Mouse (Mus musculus) CH12.LX (cell line): ENCODE results near the gene Senp7. TPM values are rescaled to one million over a fixed set of nuclear protein-coding genes. Genes with fewer than 3 reads are reported as not detected.

Experiments
- DNase-seq: peaks from one replicate; pipeline ENCODE4 v3.0.0-alpha.2; 2013; ENCODE audit errors: extremely low read depth
- H3K27ac ChIP-seq: 2 replicates; pipeline ENCODE4 v1.5.1; 2012; ENCODE audit warnings: low read depth, mild to moderate bottlenecking, control low read depth, moderate library complexity; ENCODE audit not compliant: insufficient read depth
- H3K27me3 ChIP-seq: replicated peaks from 2 replicates; pipeline ENCODE3; 2012; ENCODE audit warnings: inconsistent platforms
- H3K36me3 ChIP-seq, 2 experiments: replicated peaks in 1 of 2; 2 replicates each; pipeline versions ENCODE3 to v1.6.1; 2012; ENCODE audit warnings: inconsistent platforms in 1 of 2, low read length in 1 of 2, mild to moderate bottlenecking in 1 of 2, mixed read lengths in 1 of 2, moderate library complexity in 1 of 2; ENCODE audit not compliant: control insufficient read depth in 1 of 2, insufficient read depth in 1 of 2
- H3K4me1 ChIP-seq, 2 experiments: 2 replicates each; pipeline ENCODE4 v1.6.1; 2012; ENCODE audit warnings: inconsistent platforms in 1 of 2, moderate library complexity in 1 of 2; ENCODE audit not compliant: insufficient read depth in 2 of 2, control insufficient read depth in 1 of 2
- H3K4me2 ChIP-seq: 2 replicates; pipeline ENCODE4 v1.6.1; 2012; ENCODE audit warnings: low read depth, mild to moderate bottlenecking, control low read depth; ENCODE audit not compliant: poor library complexity, insufficient read depth, severe bottlenecking
- H3K4me3 ChIP-seq, 3 experiments: fragments of 150-350 bp in 1 of 3; sonication (generic) in 1 of 3; replicated peaks in 1 of 3; 2 replicates each; pipeline versions ENCODE3 to v1.5.1; 2011 to 2012; ENCODE audit warnings: low read depth in 2 of 3, low read length in 2 of 3, mild to moderate bottlenecking in 2 of 3, moderate library complexity in 2 of 3, control low read depth in 1 of 3, improper control_type of control experiment in 1 of 3, inconsistent platforms in 1 of 3, mixed read lengths in 1 of 3; ENCODE audit not compliant: poor library complexity in 1 of 3
- H3K79me2 ChIP-seq: replicated peaks from 2 replicates; pipeline ENCODE4 v1.6.1; 2012; ENCODE audit warnings: mild to moderate bottlenecking, moderate library complexity; ENCODE audit not compliant: control insufficient read depth, poor library complexity, insufficient read depth, severe bottlenecking; ENCODE audit errors: extremely low read depth
- H3K9ac ChIP-seq: 2 replicates; pipeline ENCODE4 v1.6.1; 2012; ENCODE audit warnings: low read depth, mild to moderate bottlenecking, control low read depth, moderate library complexity; ENCODE audit not compliant: insufficient read depth
- H3K9me3 ChIP-seq: replicated peaks from 2 replicates; pipeline ENCODE3; 2012; ENCODE audit warnings: low read length, inconsistent platforms, mixed read lengths
- BHLHE40 ChIP-seq: IDR thresholded peaks from 2 replicates; pipeline ENCODE4 v1.6.1; 2011; ENCODE audit warnings: mild to moderate bottlenecking, low read depth, low read length, improper control_type of control experiment
- CHD2 ChIP-seq: IDR thresholded peaks from 2 replicates; pipeline ENCODE4 v1.6.1; 2011; ENCODE audit warnings: low read length, improper control_type of control experiment
- CTCF ChIP-seq, 2 experiments: IDR thresholded peaks in 1 of 2; conservative IDR thresholded peaks in 1 of 2; 2 replicates each; pipeline ENCODE4 v1.5.1; 2011 to 2012; ENCODE audit warnings: low read depth in 2 of 2, low read length in 2 of 2, improper control_type of control experiment in 1 of 2, inconsistent platforms in 1 of 2, mild to moderate bottlenecking in 1 of 2, moderate library complexity in 1 of 2
- ELF1 ChIP-seq: IDR thresholded peaks from 2 replicates; pipeline ENCODE4 v1.6.1; 2014; ENCODE audit warnings: low read depth, mild to moderate bottlenecking, inconsistent platforms, low read length, improper control_type of control experiment
- EP300 ChIP-seq: IDR thresholded peaks from 2 replicates; pipeline ENCODE4 v1.6.1; 2011; ENCODE audit warnings: low read length, improper control_type of control experiment
- ETS1 ChIP-seq: conservative IDR thresholded peaks from 2 replicates; pipeline ENCODE4 v1.6.1; 2012; ENCODE audit warnings: low read depth, mild to moderate bottlenecking, inconsistent platforms, low read length, improper control_type of control experiment, moderate library complexity
- GABPA ChIP-seq: IDR thresholded peaks from 2 replicates; pipeline ENCODE4 v1.6.1; 2012; ENCODE audit warnings: low read depth, low read length, improper control_type of control experiment, inconsistent platforms; ENCODE audit not compliant: insufficient replicate concordance
- IRF4 ChIP-seq: IDR thresholded peaks from 2 replicates; pipeline ENCODE4 v1.6.1; 2014; ENCODE audit warnings: low read depth, mild to moderate bottlenecking, inconsistent platforms, low read length, improper control_type of control experiment
- JUN ChIP-seq: IDR thresholded peaks from 2 replicates; pipeline ENCODE4 v1.6.1; 2011; ENCODE audit warnings: low read depth, mild to moderate bottlenecking, low read length, improper control_type of control experiment, moderate library complexity; ENCODE audit not compliant: insufficient read depth
- JUND ChIP-seq: conservative IDR thresholded peaks from 2 replicates; pipeline ENCODE4 v1.6.1; 2011; ENCODE audit warnings: low read depth, low read length, improper control_type of control experiment
- MAFK ChIP-seq: IDR thresholded peaks from 2 replicates; pipeline ENCODE4 v1.6.1; 2011; ENCODE audit warnings: low read length, improper control_type of control experiment; ENCODE audit not compliant: insufficient replicate concordance
- MAX ChIP-seq: IDR thresholded peaks from 2 replicates; pipeline ENCODE4 v1.6.1; 2011; ENCODE audit warnings: low read length, improper control_type of control experiment
- MAZ ChIP-seq: IDR thresholded peaks from 2 replicates; pipeline ENCODE4 v1.6.1; 2012; ENCODE audit warnings: low read depth, mild to moderate bottlenecking, inconsistent platforms, low read length, improper control_type of control experiment, moderate library complexity
- MXI1 ChIP-seq: IDR thresholded peaks from 2 replicates; pipeline ENCODE4 v1.6.1; 2011; ENCODE audit warnings: mild to moderate bottlenecking, low read depth, low read length, improper control_type of control experiment
- MYC ChIP-seq: IDR thresholded peaks from 2 replicates; pipeline ENCODE4 v1.6.1; 2011; ENCODE audit warnings: low read depth, mild to moderate bottlenecking, improper control_type of control experiment, low read length
- NELFE ChIP-seq: IDR thresholded peaks from 2 replicates; pipeline ENCODE4 v1.6.1; 2011; ENCODE audit warnings: low read depth, low read length, improper control_type of control experiment
- NRF1 ChIP-seq: IDR thresholded peaks from 2 replicates; pipeline ENCODE4 v1.6.1; 2014; ENCODE audit warnings: low read depth, mild to moderate bottlenecking, inconsistent platforms, low read length, improper control_type of control experiment, moderate library complexity
- POLR2A ChIP-seq: IDR thresholded peaks from 2 replicates; pipeline ENCODE4 v1.6.1; 2011; ENCODE audit warnings: low read depth, mild to moderate bottlenecking, improper control_type of control experiment, low read length
- POLR2AphosphoS2 ChIP-seq: IDR thresholded peaks from 2 replicates; pipeline ENCODE4 v1.6.1; 2011; ENCODE audit warnings: low read depth, low read length, improper control_type of control experiment
- RCOR1 ChIP-seq: conservative IDR thresholded peaks from 2 replicates; pipeline ENCODE4 v1.6.1; 2012; ENCODE audit warnings: low read depth, mild to moderate bottlenecking, inconsistent platforms, low read length, improper control_type of control experiment
- SIN3A ChIP-seq: IDR thresholded peaks from 2 replicates; pipeline ENCODE4 v1.6.1; 2012; ENCODE audit warnings: low read length, improper control_type of control experiment, inconsistent platforms
- TCF12 ChIP-seq: IDR thresholded peaks from 2 replicates; pipeline ENCODE4 v1.6.1; 2014; ENCODE audit warnings: low read depth, mild to moderate bottlenecking, inconsistent platforms, low read length, improper control_type of control experiment
- USF2 ChIP-seq: conservative IDR thresholded peaks from 2 replicates; pipeline ENCODE4 v1.6.1; 2011; ENCODE audit warnings: low read depth, low read length, improper control_type of control experiment
- ZKSCAN1 ChIP-seq: IDR thresholded peaks from 2 replicates; pipeline ENCODE4 v1.6.1; 2012; ENCODE audit warnings: low read depth, inconsistent platforms, low read length, improper control_type of control experiment, borderline replicate concordance
- ZNF384 ChIP-seq: IDR thresholded peaks from 2 replicates; pipeline ENCODE4 v1.6.1; 2012; ENCODE audit warnings: low read depth, low read length, improper control_type of control experiment, inconsistent platforms
- dilution Hi-C: fragments of 300-500 bp; cut with MboI; formaldehyde crosslinking; loops from 2 replicates; pipeline ENCODE4 v1.14.3; 2020; ENCODE audit warnings: low sequenced_read_pairs; ENCODE audit not compliant: extremely low pct_unique_long_range_greater_than_20kb, extremely low pct_ligation_motif_present
- in situ Hi-C: fragments of 300-500 bp; cut with MboI; formaldehyde crosslinking; loops from 3 replicates; pipeline ENCODE4 v1.14.3; 2019; ENCODE audit warnings: low sequenced_read_pairs, low pct_ligation_motif_present, low pct_unique_long_range_greater_than_20kb, mixed read lengths
- polyA plus RNA-seq: library from polyadenylated mRNA; unstranded; fragments of >175 nt; gene quantifications from 2 replicates; pipeline ENCODE4 v1.2.1, GENCODE M21; 2012; ENCODE audit warnings: low read depth; ENCODE audit not compliant: insufficient read length
- total RNA-seq, 2 experiments: library from RNA; depleted of rRNA; stranded (reverse); fragments of 300-350 nt in 1 of 2; fragments of >200 nt in 1 of 2; gene quantifications; 2 replicates each; pipeline ENCODE4 v1.2.3; 2012 to 2014

Senp7 gene
- total and polyA plus RNA-seq, 3 experiments, result 12.3 to 26.4 (median 15.5) TPM

GRCm38 (mm10) chr16:56227686-56228085 lies 179.5 kb downstream of the Senp7 start:
- no peak for DNase-seq
- no peak overlapping the region for H3K4me2 ChIP-seq
- TF ChIP-seq JUND, result no peak
- no peak for TF ChIP-seq ELF1
- no peak for TF ChIP-seq CTCF (conservative IDR thresholded peaks at IDR 0.05 in 1 of 2, IDR thresholded peaks at IDR 0.05 in 1 of 2; ENCODE audit: low read depth in 2 of 2, low read length in 2 of 2)
- no peak for TF ChIP-seq MAX
- no peak for TF ChIP-seq POLR2AphosphoS2
- no peak for TF ChIP-seq GABPA
- no peak for TF ChIP-seq NELFE
- TF ChIP-seq ZNF384, result no peak
- TF ChIP-seq MAFK, result no peak
- TF ChIP-seq ETS1, result no peak
- TF ChIP-seq POLR2A, result no peak
- TF ChIP-seq USF2, result no peak
- TF ChIP-seq SIN3A, result no peak
- no peak for TF ChIP-seq TCF12
- TF ChIP-seq RCOR1, result no peak
- no peak for TF ChIP-seq MXI1
- no peak for TF ChIP-seq EP300
- TF ChIP-seq, all 38 proteins: peak for 0
- Histone ChIP-seq H3K36me3 (no peaks in the 10 kb centered on the region), H3K27ac (no peak overlapping the region), H3K4me1 (no peaks in the 10 kb centered on the region), H3K79me2 (no peaks in the 10 kb centered on the region), H3K9me3 (no peaks in the 10 kb centered on the region), H3K4me3 (no peak overlapping the region), H3K9ac (no peak overlapping the region), H3K27me3 (no peaks in the 10 kb centered on the region)
- dilution Hi-C loops, result no loop called here
- in situ Hi-C loops, result no loop called here

GRCm38 (mm10) chr16:56229455-56229854 lies 181.3 kb downstream of the Senp7 start:
- DNase-seq, result no peak
- no peak overlapping the region for H3K4me3 ChIP-seq
- no peak overlapping the region for H3K9ac ChIP-seq
- H3K79me2 ChIP-seq, result no peaks in the 10 kb centered on the region
- H3K9me3 ChIP-seq, result no peaks in the 10 kb centered on the region
- no peak overlapping the region for H3K27ac ChIP-seq
- no peak for TF ChIP-seq BHLHE40
- no peak for TF ChIP-seq ELF1
- no peak for TF ChIP-seq SIN3A
- no peak for TF ChIP-seq MAX
- no peak for TF ChIP-seq POLR2A
- TF ChIP-seq EP300, result no peak
- TF ChIP-seq GABPA, result no peak
- TF ChIP-seq NRF1, result no peak
- no peak for TF ChIP-seq CHD2
- no peak for TF ChIP-seq NELFE
- TF ChIP-seq ZKSCAN1, result no peak
- no peak for TF ChIP-seq IRF4
- no peak for TF ChIP-seq MAZ
- TF ChIP-seq MYC, result no peak
- no peak for TF ChIP-seq JUN
- TF ChIP-seq TCF12, result no peak
- in situ Hi-C loops, result no loop called here
- dilution Hi-C loops, result no loop called here
- H3K27me3 ChIP-seq, result no peaks in the 10 kb centered on the region
- H3K4me1 ChIP-seq, result 0 out of 4 replicates have a peak, but pooled peaks cover 0 to 2% of the 10 kb centered on the region in 2 experiments
- H3K4me2 ChIP-seq, result no peak overlapping the region
- H3K36me3 ChIP-seq, result no peaks in the 10 kb centered on the region
